Mouse (Mus musculus): ENCODE data around the gene Nt5c2. TPM values are rescaled to one million over a fixed set of nuclear protein-coding genes. Genes with fewer than 3 reads are reported as not detected.

Gene Nt5c2
- total and polyA plus RNA-seq, 3 experiments: 16.7 to 63.9 (median 58.2) TPM

- H3K36me3 ChIP-seq (ENCODE audit: control insufficient read depth, insufficient read depth, low read length): no peaks in the 10 kb centered on the region
- TF ChIP-seq POLR2A (IDR thresholded peaks at IDR 0.05; ENCODE audit: insufficient read depth, low read depth, low read length) (no peak), EP300 (IDR thresholded peaks at IDR 0.05; ENCODE audit: insufficient read depth, low read depth, low read length) (no peak), CTCF (IDR thresholded peaks at IDR 0.05) (no peak)
- intact Hi-C loops (cut with DNase I): no loop called here
- no peak overlapping the region for H3K4me3 ChIP-seq
- 91% methylated on average over 3 of the region's 3 CpGs for WGBS
- H3K9ac ChIP-seq (ENCODE audit: low read depth, low read length): no peak overlapping the region
- H3K4me1 ChIP-seq (ENCODE audit: control insufficient read depth, insufficient read depth, low read length): no peaks in the 10 kb centered on the region
- no peak for DNase-seq
- H3K27ac ChIP-seq: no peak overlapping the region
- no peaks in the 10 kb centered on the region for H3K79me2 ChIP-seq (replicated peaks; ENCODE audit: control insufficient read depth, insufficient read depth, low read length)
- no peaks in the 10 kb centered on the region for H3K27me3 ChIP-seq (ENCODE audit: control insufficient read depth, insufficient read depth, low read length)
These were observed 21.6 kb upstream of the Nt5c2 start for GRCm38 (mm10) chr19:47036596-47036995.

- H3K9ac ChIP-seq (ENCODE audit: low read depth, low read length): no peak overlapping the region
- H3K4me3 ChIP-seq: no peak overlapping the region
- H3K36me3 ChIP-seq (ENCODE audit: control insufficient read depth, insufficient read depth, low read length): no peaks in the 10 kb centered on the region
- TF ChIP-seq POLR2A (IDR thresholded peaks at IDR 0.05; ENCODE audit: insufficient read depth, low read depth, low read length) (no peak), EP300 (IDR thresholded peaks at IDR 0.05; ENCODE audit: insufficient read depth, low read depth, low read length) (no peak), CTCF (IDR thresholded peaks at IDR 0.05) (no peak)
- intact Hi-C loops (cut with DNase I): no loop called here
- H3K27me3 ChIP-seq (ENCODE audit: control insufficient read depth, insufficient read depth, low read length): no peaks in the 10 kb centered on the region
- WGBS: 79% methylated on average over 4 of the region's 4 CpGs
- DNase-seq: no peak
- H3K27ac ChIP-seq: no peak overlapping the region
- no peaks in the 10 kb centered on the region for H3K79me2 ChIP-seq (replicated peaks; ENCODE audit: control insufficient read depth, insufficient read depth, low read length)
- no peaks in the 10 kb centered on the region for H3K4me1 ChIP-seq (ENCODE audit: control insufficient read depth, insufficient read depth, low read length)
These were observed 20.0 kb upstream of the Nt5c2 start for GRCm38 (mm10) chr19:47034916-47035315.

- intact Hi-C loops (cut with DNase I): no loop called here
- Histone ChIP-seq H3K36me3 (ENCODE audit: control insufficient read depth, insufficient read depth, low read length) (no peaks in the 10 kb centered on the region), H3K79me2 (replicated peaks; ENCODE audit: control insufficient read depth, insufficient read depth, low read length) (no peaks in the 10 kb centered on the region), H3K27me3 (ENCODE audit: control insufficient read depth, insufficient read depth, low read length) (no peaks in the 10 kb centered on the region), H3K4me3 (no peak overlapping the region), H3K9ac (ENCODE audit: low read depth, low read length) (no peak overlapping the region), H3K4me1 (ENCODE audit: control insufficient read depth, insufficient read depth, low read length) (no peaks in the 10 kb centered on the region), H3K27ac (no peak overlapping the region)
- DNase-seq: no peak
- WGBS: 92% methylated on average over 6 of the region's 6 CpGs
- TF ChIP-seq CTCF (IDR thresholded peaks at IDR 0.05) (no peak), POLR2A (IDR thresholded peaks at IDR 0.05; ENCODE audit: insufficient read depth, low read depth, low read length) (no peak), EP300 (IDR thresholded peaks at IDR 0.05; ENCODE audit: insufficient read depth, low read depth, low read length) (no peak)
These were observed 16.8 kb upstream of the Nt5c2 start for GRCm38 (mm10) chr19:47031770-47032169.

GRCm38 (mm10) chr19:47029796-47030195, 14.8 kb upstream of the Nt5c2 start:
- Histone ChIP-seq H3K9ac (ENCODE audit: low read depth, low read length) (no peak overlapping the region), H3K79me2 (replicated peaks; ENCODE audit: control insufficient read depth, insufficient read depth, low read length) (no peaks in the 10 kb centered on the region), H3K4me3 (no peak overlapping the region), H3K36me3 (ENCODE audit: control insufficient read depth, insufficient read depth, low read length) (no peaks in the 10 kb centered on the region), H3K4me1 (ENCODE audit: control insufficient read depth, insufficient read depth, low read length) (no peaks in the 10 kb centered on the region), H3K27me3 (ENCODE audit: control insufficient read depth, insufficient read depth, low read length) (no peaks in the 10 kb centered on the region), H3K27ac (no peak overlapping the region)
- 84% methylated on average over 9 of the region's 9 CpGs for WGBS
- TF ChIP-seq EP300 (IDR thresholded peaks at IDR 0.05; ENCODE audit: insufficient read depth, low read depth, low read length) (no peak), CTCF (IDR thresholded peaks at IDR 0.05) (no peak), POLR2A (IDR thresholded peaks at IDR 0.05; ENCODE audit: insufficient read depth, low read depth, low read length) (no peak)
- no peak for DNase-seq
- intact Hi-C loops (cut with DNase I): no loop called here

- TF ChIP-seq POLR2A (IDR thresholded peaks at IDR 0.05; ENCODE audit: insufficient read depth, low read depth, low read length) (no peak), CTCF (IDR thresholded peaks at IDR 0.05) (no peak)
- Histone ChIP-seq H3K9ac (ENCODE audit: low read depth, low read length) (no peak overlapping the region), H3K79me2 (replicated peaks; ENCODE audit: control insufficient read depth, insufficient read depth, low read length) (no peaks in the 10 kb centered on the region), H3K36me3 (ENCODE audit: control insufficient read depth, insufficient read depth, low read length) (no peaks in the 10 kb centered on the region), H3K4me1 (ENCODE audit: control insufficient read depth, insufficient read depth, low read length) (no peaks in the 10 kb centered on the region), H3K27me3 (ENCODE audit: control insufficient read depth, insufficient read depth, low read length) (no peaks in the 10 kb centered on the region), H3K27ac (no peak overlapping the region), H3K4me3 (no peak overlapping the region)
- intact Hi-C loops (cut with DNase I): no loop called here
- no peak for DNase-seq
- 80% methylated on average over 4 of the region's 4 CpGs for WGBS
These were observed 11.6 kb upstream of the Nt5c2 start for GRCm38 (mm10) chr19:47026513-47026912.

DNA sequence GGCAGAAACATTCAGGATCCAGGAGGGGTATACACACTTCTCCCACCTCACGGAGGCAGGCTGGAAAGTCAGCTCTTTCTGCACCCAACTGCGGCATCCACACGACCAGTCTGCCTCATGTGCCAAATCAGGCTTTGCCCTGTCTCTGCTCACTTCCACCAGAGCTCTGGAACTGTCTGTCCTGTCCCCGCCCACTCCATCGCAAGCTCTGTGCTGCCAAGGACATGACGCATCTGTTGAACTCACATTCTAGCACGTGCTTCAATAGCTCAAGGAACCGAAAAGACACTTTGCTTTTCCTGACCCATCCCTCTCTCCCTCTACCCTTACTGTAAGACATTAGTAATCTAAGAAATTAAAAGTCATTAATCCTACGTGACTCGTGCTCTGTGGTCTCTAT, 10.0 kb upstream of the Nt5c2 start:
- no peaks in the 10 kb centered on the region for H3K36me3 ChIP-seq (ENCODE audit: control insufficient read depth, insufficient read depth, low read length)
- H3K4me3 ChIP-seq: no peak overlapping the region
- no peak for DNase-seq
- WGBS: 45% methylated on average over 10 of the region's 10 CpGs
- TF ChIP-seq CTCF (IDR thresholded peaks at IDR 0.05): no peak
- no peak for TF ChIP-seq POLR2A (IDR thresholded peaks at IDR 0.05; ENCODE audit: insufficient read depth, low read depth, low read length)
- TF ChIP-seq EP300 (IDR thresholded peaks at IDR 0.05; ENCODE audit: insufficient read depth, low read depth, low read length): no peak
- intact Hi-C loops (cut with DNase I): no loop called here
- no peak overlapping the region for H3K27ac ChIP-seq
- no peaks in the 10 kb centered on the region for H3K79me2 ChIP-seq (replicated peaks; ENCODE audit: control insufficient read depth, insufficient read depth, low read length)
- H3K27me3 ChIP-seq (ENCODE audit: control insufficient read depth, insufficient read depth, low read length): no peaks in the 10 kb centered on the region
- H3K4me1 ChIP-seq (ENCODE audit: control insufficient read depth, insufficient read depth, low read length): no peaks in the 10 kb centered on the region
- no peak overlapping the region for H3K9ac ChIP-seq (ENCODE audit: low read depth, low read length)
